Mouse (Mus musculus): ENCODE data around the gene Txk. TPM values are rescaled to one million over a fixed set of nuclear protein-coding genes. Genes with fewer than 3 reads are reported as not detected.

The Txk gene
- polyA plus RNA-seq, 1 experiment, result 0.11 TPM

DNA sequence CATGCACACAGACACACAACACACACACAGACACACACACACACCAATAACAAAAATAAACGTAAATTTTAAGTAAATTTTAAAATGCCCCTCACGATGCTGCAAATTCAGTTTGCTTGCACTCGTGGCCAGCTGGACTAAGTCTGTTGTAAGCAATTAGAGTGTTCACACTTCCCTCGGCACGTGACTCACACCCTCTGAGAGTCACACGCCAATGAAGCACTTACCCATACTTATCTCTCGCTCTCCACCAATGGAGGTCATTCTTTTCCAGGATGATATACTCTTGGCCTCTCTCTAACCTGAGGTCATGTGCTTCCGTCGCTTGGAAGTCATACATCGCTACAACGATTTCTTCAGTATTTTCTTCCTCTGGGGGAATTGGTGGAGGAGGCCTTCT lies 29.2 kb upstream of the Txk start:
- Histone ChIP-seq H3K4me1 (peaks cover 38% of the 10 kb centered on the region), H3K36me3 (replicated peaks; ENCODE audit: low read length) (peaks cover 92% of the 10 kb centered on the region), H3K27me3 (replicated peaks) (no peaks in the 10 kb centered on the region), H3K4me3 (replicated peaks) (no peak overlapping the region), H3K9me3 (no peaks in the 10 kb centered on the region)
- TF ChIP-seq GATA1 (IDR thresholded peaks at IDR 0.05; ENCODE audit: borderline replicate concordance, low read length) (no peak), FLI1 (IDR thresholded peaks at IDR 0.05; ENCODE audit: low read length) (no peak)

DNA sequence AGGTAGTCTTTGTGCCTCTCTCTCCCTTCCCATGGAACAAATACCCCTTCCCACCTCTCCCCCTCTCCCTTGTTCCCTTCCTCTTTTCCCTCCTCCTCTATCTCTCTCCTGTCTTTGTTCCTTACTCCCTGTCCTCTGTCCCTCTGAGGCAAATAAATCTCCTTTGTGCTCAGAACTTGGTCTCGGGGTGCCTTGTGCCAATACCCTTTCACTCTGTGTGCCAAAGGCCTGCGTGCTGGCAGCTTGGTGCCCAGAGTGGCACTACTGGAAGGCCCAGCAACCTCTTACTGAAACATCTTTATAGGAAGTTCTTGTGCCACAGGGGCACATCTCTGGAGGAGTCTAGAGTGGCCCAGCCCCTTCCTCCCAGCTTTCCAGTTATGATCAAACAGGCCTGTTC lies 24.0 kb upstream of the Txk start:
- no peaks in the 10 kb centered on the region for H3K9me3 ChIP-seq
- H3K4me1 ChIP-seq, result peaks cover 27% of the 10 kb centered on the region
- TF ChIP-seq FLI1 (IDR thresholded peaks at IDR 0.05; ENCODE audit: low read length) (no peak), GATA1 (IDR thresholded peaks at IDR 0.05; ENCODE audit: borderline replicate concordance, low read length) (no peak)
- no peaks in the 10 kb centered on the region for H3K27me3 ChIP-seq (replicated peaks)
- H3K36me3 ChIP-seq (replicated peaks; ENCODE audit: low read length), result peaks cover 94% of the 10 kb centered on the region
- no peak overlapping the region for H3K4me3 ChIP-seq (replicated peaks)

DNA sequence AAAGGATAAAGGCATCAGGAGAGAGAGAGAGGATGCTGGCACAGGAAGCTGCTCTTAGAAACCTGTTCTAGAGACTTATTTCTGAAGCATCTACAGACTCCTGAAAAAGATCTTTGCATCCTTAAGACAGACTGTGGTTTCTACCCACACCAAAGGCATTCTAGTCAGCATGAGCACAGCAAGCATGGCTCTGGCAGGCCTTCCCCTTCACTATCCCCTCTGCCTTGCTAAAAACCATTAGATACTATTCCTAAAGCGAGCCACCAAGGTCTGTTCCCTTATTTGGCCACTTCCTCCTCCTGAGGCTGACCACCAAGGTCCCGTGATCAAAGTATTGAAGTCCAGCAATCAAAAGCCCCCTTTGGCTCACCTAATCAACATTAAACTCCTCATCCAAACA lies 23.6 kb upstream of the Txk start:
- TF ChIP-seq FLI1 (IDR thresholded peaks at IDR 0.05; ENCODE audit: low read length), result no peak
- TF ChIP-seq GATA1 (IDR thresholded peaks at IDR 0.05; ENCODE audit: borderline replicate concordance, low read length), result no peak
- Histone ChIP-seq H3K36me3 (replicated peaks; ENCODE audit: low read length) (peaks cover 95% of the 10 kb centered on the region), H3K4me3 (replicated peaks) (no peak overlapping the region), H3K27me3 (replicated peaks) (no peaks in the 10 kb centered on the region), H3K4me1 (peaks cover 27% of the 10 kb centered on the region), H3K9me3 (no peaks in the 10 kb centered on the region)

DNA sequence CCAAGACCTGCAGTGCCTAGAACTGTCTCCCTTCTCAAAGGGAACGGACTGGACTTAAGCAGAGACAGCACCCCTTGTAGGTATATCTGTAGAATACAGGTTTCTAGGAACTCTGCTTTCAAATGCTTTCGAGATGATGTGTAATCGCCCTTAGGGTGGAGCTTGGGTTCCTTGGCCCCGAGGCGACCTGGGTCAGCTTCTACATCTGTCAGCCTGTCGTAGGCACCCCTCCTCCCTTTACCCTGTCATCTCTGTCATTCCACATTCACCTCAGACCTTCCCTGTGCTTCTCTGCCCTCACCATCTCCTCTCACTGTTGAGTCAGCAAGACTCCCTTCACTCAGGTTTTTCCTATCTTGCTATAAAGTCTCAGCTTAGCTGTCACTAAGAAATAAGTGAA lies 17.3 kb upstream of the Txk start:
- no peaks in the 10 kb centered on the region for H3K9me3 ChIP-seq
- TF ChIP-seq FLI1 (IDR thresholded peaks at IDR 0.05; ENCODE audit: low read length) (no peak), GATA1 (IDR thresholded peaks at IDR 0.05; ENCODE audit: borderline replicate concordance, low read length) (no peak)
- H3K36me3 ChIP-seq (replicated peaks; ENCODE audit: low read length), result peaks cover 97% of the 10 kb centered on the region
- no peaks in the 10 kb centered on the region for H3K4me1 ChIP-seq
- no peak overlapping the region for H3K4me3 ChIP-seq (replicated peaks)
- no peaks in the 10 kb centered on the region for H3K27me3 ChIP-seq (replicated peaks)

- TF ChIP-seq GATA1 (IDR thresholded peaks at IDR 0.05; ENCODE audit: borderline replicate concordance, low read length) (no peak), FLI1 (IDR thresholded peaks at IDR 0.05; ENCODE audit: low read length) (no peak)
- H3K36me3 ChIP-seq (replicated peaks; ENCODE audit: low read length), result peaks cover 98% of the 10 kb centered on the region
- H3K9me3 ChIP-seq, result no peaks in the 10 kb centered on the region
- peaks cover 19% of the 10 kb centered on the region for H3K4me1 ChIP-seq
- no peaks in the 10 kb centered on the region for H3K27me3 ChIP-seq (replicated peaks)
- no peak overlapping the region for H3K4me3 ChIP-seq (replicated peaks)
These were observed 11.0 kb upstream of the Txk start for GRCm38 (mm10) chr5:72763546-72763945.

DNA sequence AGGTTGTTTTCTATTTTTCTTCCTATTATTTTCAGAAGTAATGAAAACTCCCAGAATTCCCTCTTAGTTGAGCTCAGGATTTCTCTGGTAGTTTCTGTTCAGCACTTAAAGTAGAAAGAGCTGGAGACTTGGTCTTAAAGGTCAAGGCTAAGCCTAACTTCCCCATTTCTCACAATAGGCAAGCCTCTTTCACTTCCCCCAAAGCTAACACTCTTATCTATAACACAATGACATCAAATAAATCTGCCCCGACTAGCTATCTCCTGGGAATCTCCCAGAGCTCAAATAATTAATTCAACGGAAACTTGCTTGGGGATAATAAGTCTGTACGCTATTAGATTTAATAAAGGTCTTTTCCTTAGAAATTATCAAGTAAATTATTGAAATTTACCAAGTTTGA lies 10.4 kb upstream of the Txk start:
- peaks cover 19% of the 10 kb centered on the region for H3K4me1 ChIP-seq
- no peak overlapping the region for H3K4me3 ChIP-seq (replicated peaks)
- no peaks in the 10 kb centered on the region for H3K9me3 ChIP-seq
- TF ChIP-seq GATA1 (IDR thresholded peaks at IDR 0.05; ENCODE audit: borderline replicate concordance, low read length) (no peak), FLI1 (IDR thresholded peaks at IDR 0.05; ENCODE audit: low read length) (no peak)
- no peaks in the 10 kb centered on the region for H3K27me3 ChIP-seq (replicated peaks)
- peaks cover 98% of the 10 kb centered on the region for H3K36me3 ChIP-seq (replicated peaks; ENCODE audit: low read length)

- no peaks in the 10 kb centered on the region for H3K27me3 ChIP-seq (replicated peaks)
- no peak overlapping the region for H3K4me3 ChIP-seq (replicated peaks)
- peaks cover 19% of the 10 kb centered on the region for H3K4me1 ChIP-seq
- H3K36me3 ChIP-seq (replicated peaks; ENCODE audit: low read length), result peaks cover 98% of the 10 kb centered on the region
- H3K9me3 ChIP-seq, result no peaks in the 10 kb centered on the region
- TF ChIP-seq FLI1 (IDR thresholded peaks at IDR 0.05; ENCODE audit: low read length) (no peak), GATA1 (IDR thresholded peaks at IDR 0.05; ENCODE audit: borderline replicate concordance, low read length) (no peak)
These were observed 9.2 kb upstream of the Txk start for GRCm38 (mm10) chr5:72761758-72762157.

GRCm38 (mm10) chr5:72761237-72761636 lies 8.7 kb upstream of the Txk start:
- Histone ChIP-seq H3K36me3 (replicated peaks; ENCODE audit: low read length) (peaks cover 98% of the 10 kb centered on the region), H3K4me3 (replicated peaks) (no peak overlapping the region)
- no peak for TF ChIP-seq FLI1 (IDR thresholded peaks at IDR 0.05; ENCODE audit: low read length)
- no peak for TF ChIP-seq GATA1 (IDR thresholded peaks at IDR 0.05; ENCODE audit: borderline replicate concordance, low read length)

GRCm38 (mm10) chr5:72758925-72759924 lies 6.6 kb upstream of the Txk start:
- no peak for TF ChIP-seq FLI1 (IDR thresholded peaks at IDR 0.05; ENCODE audit: low read length)
- no peak for TF ChIP-seq GATA1 (IDR thresholded peaks at IDR 0.05; ENCODE audit: borderline replicate concordance, low read length)
- peaks cover 100% of the 10 kb centered on the region for H3K36me3 ChIP-seq (replicated peaks; ENCODE audit: low read length)
- H3K4me1 ChIP-seq, result peaks cover 19% of the 10 kb centered on the region

More at GRCm38 (mm10) chr5:72761237-72761636, 8.7 kb upstream of the Txk start:
- no peaks in the 10 kb centered on the region for H3K27me3 ChIP-seq (replicated peaks)
- no peaks in the 10 kb centered on the region for H3K9me3 ChIP-seq
- H3K4me1 ChIP-seq, result peaks cover 19% of the 10 kb centered on the region

DNA sequence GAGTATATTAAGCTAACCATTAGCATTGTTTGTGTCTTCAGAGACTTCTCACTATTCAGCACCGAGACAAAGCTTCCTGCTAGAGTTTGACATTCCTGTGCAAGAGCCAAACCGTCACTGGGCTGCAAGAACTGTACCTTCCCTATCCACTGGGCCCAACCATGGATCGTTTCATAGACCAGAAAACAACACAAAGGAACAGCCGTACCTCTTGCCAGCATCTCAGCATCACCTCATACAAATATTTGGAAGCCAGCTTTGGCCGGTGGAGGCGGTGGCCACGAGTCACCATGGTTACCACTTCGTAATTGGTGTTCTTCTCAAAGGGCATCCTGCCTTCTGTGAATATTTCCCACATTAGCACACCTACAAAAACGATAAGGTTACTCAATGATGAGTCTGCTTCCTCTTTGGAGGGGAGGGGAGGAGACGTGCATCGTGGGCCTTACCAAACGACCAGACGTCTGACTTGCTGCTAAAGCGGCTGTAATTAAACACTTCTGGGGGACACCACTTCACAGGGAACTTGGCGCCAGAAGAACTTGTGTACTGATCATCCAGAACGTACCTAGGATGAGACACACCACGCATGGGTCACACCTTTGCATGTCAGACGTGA lies 4.7 kb upstream of the Txk start:
- TF ChIP-seq FLI1 (IDR thresholded peaks at IDR 0.05; ENCODE audit: low read length) (no peak), GATA1 (IDR thresholded peaks at IDR 0.05; ENCODE audit: borderline replicate concordance, low read length) (no peak)
- Histone ChIP-seq H3K36me3 (replicated peaks; ENCODE audit: low read length) (peaks cover 100% of the 10 kb centered on the region), H3K4me1 (peaks cover 6% of the 10 kb centered on the region), H3K27me3 (replicated peaks) (no peaks in the 10 kb centered on the region), H3K4me3 (replicated peaks) (no peak overlapping the region), H3K9me3 (no peaks in the 10 kb centered on the region)

More at GRCm38 (mm10) chr5:72758925-72759924, 6.6 kb upstream of the Txk start:
- Histone ChIP-seq H3K27me3 (replicated peaks) (no peaks in the 10 kb centered on the region), H3K9me3 (no peaks in the 10 kb centered on the region), H3K4me3 (replicated peaks) (no peak overlapping the region)
